Mouse (Mus musculus): ENCODE measurements around the gene Olfr549. TPM values are rescaled to one million over a fixed set of nuclear protein-coding genes. Genes with fewer than 3 reads are reported as not detected.

The Olfr549 gene
- not detected for total RNA-seq (2023)

DNA sequence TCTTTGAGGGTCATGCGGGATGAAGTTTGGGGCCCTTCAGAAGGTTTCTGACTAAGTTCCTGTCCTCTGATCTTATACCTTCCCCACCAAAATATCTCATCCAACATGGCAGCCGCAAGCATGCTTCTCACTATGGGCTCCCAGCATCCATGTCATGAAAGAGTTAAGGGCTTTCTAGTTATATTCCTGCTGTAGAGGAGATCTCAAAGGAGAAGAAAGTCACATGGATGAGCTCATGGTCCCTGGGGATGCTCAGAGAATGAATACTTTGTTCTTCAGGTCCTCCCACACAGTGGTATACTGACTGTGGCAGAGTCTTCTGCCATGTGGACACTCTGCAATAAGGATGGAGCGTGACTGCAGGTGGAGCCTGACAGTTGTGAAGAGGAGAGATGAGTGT is at the start of gene Olfr549:
Gene Olfr549, plus strand, starts transcription at position 301 of the 400 bp plus-strand sequence.

DNA sequence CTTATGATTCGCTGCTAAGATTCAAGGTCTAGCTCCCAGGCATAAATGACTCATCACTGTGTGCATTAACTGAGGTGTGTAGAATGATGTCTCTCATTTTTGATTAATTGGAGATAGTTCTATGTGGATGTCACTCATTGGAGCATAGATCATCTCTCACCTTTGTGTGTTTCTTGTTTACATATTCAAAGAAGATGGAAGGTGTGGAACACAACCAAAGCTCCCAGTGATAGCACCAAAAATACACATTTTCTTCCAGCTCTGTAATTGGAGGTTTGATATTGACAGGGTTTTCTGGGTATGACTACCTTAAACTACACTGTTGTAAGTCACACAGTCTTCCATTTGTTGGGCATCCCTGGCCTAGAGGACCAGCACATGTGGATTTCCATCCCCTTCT is 15.2 kb upstream of the Olfr549 start, which contains the start of gene Olfr547:
Gene Olfr547, plus strand, starts transcription at position 301 of the 400 bp plus-strand sequence.

DNA sequence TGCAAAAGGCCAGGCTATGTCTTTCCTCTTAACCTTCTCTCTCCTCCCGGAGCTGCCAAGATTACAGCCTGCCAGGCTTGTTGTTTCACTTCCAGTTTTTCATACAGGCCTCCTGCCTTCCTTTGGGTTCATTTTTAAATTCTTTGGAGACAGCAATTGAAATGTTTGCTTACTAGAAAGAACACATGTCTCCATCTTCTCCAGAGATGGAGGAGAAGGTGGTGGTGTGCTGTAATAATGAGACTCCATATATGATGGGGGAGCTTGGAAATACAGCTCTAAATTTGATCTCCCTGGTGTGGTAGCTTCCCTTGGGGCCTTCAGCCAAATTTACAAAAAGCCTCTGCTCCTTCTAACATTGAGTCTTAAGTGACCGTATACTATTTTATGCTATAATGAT is 9.1 kb upstream of the Olfr549 start, which contains the start of gene Olfr548-ps1:
Gene Olfr548-ps1, plus strand, starts transcription at position 301 of the 400 bp plus-strand sequence.

DNA sequence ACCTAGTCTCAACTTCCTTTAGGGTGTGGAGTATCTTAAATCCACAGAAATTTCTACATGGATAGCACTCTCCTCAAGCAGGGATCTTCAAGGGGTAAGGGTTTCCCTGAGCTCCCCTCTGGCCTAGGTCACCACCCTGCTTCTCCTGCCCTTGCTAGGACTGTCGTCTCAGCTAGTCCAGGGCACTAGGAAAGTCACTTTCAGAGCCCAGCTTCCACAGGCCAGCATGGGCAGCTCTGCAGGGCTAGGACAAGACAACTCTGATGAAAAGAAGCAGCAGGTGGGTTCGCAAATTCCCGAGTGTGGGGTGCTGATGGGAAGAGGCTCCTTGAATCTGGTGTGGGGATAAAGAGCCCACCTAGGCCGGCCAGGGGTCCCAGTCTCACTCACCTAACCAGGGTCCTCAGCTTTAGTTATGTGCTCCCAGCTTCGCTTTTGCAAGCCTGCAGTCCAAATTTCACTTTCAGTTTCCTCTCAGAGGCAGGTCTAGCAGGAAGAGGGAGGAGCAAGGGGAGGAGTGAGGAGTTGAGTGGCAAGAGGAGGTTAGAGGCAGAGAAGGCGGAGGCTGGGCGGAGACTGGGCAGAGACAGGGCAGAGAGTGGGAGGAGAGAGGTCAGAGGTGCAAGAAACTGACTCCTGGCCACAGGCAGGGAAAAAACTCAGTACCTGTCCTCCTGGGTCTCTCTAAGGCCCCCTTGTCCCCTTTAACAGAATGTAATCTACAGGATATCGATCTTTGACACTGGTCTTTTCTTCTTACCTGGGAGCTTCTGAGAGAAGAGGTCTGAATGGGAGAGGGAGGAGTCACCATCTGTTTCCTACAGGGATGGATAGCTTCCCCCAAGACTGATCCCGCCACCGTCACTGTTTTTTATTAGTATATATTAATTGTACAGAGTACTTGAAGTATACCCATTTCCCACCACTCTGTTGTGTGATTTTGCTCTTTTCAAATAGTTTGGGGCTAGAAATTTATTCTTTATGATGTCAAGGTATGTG is 15.6 kb downstream of the Olfr549 start, which contains the start of gene Trim21:
Gene Trim21, minus strand, starts transcription at position 488 of the 999 bp plus-strand sequence.

DNA sequence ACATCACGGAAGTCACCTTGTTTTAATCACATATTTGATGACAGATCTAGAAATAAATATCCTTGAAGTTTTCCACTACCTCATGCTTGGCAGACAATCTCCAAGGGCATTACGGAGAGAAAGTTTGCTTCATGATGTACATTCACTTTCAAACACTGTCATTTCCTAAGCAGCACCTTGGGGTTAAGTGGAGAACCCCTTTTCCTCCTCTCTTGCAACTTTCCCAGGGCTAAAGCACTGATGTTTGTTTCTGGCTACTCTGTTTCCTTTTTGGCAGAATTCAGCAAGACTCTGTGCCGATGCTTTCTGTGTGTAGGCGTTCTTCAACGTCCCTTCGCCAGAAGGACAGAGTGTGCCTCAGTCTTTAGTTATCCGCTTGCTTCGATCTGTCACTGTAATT is 21.5 kb downstream of the Olfr549 start, which contains the start of gene Olfr550:
Gene Olfr550, plus strand, starts transcription at position 301 of the 400 bp plus-strand sequence.

DNA sequence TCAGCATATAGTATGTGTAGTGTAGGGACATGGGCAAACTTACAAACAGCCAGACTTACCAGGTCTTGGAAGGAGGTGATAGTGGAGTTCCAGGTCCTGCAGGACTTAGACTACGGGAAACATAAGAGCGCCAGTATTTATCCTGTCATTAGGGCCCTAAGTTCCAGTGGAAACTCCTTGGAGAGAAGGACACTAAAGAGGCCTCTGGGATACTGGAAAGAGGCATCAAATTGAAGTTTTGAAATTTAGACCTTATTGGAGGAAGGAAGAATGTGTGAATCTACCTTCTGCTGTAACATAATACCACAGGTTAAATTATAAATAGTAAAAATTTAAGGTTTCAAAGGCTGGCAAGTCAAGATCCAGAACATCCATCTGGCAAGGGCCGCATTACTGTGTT is 42.1 kb downstream of the Olfr549 start, which contains the start of gene Olfr551:
Gene Olfr551, minus strand, starts transcription at position 101 of the 400 bp plus-strand sequence.

DNA sequence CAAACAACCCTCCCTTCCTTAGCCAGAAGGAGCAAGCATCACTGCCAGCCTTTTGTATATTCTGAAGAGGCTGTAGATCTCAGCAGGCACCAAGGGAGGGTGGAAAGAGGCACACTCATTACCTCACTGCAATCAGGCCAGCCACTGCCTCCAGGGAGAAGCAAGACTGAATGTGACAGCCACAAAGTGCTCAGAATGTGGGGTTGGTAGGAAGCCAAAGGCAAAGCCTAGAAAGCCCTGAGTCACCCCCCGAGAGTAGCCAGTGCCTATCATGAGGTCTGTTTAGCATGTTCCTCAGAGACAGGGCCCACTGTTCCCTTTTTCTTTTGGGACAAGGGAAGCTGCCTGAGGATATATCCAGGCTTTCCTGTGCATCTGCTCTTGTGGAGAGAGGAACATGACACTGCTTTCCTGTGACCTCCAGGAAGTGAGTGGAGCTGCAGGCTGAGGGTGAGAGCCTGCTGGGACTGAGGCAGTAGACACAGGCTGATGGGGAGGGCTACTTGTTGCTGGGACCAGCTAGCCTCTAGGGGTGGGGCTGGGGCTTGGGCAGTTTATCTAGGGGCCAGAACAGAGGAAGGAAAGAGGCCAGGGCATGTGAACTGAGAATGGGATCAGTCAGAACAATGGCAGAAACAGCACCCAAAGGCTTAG is 47.8 kb downstream of the Olfr549 start, which contains the start of gene Olfr552:
Gene Olfr552, plus strand, starts transcription at position 393 of the 654 bp plus-strand sequence.

Other genes with a start within 250 kb of the Olfr549 start
- gene Rrm1, start 108.2 kb upstream of the Olfr549 start, total RNA-seq (2023) = 34.5 TPM
- not detected for gene Olfr543, start 68.2 kb upstream of the Olfr549 start, total RNA-seq (2023)
- not detected for gene Olfr544, start 61.6 kb upstream of the Olfr549 start, total RNA-seq (2023)
- not detected for gene Olfr545, start 50.3 kb upstream of the Olfr549 start, total RNA-seq (2023)
- gene Olfr547, start 15.1 kb upstream of the Olfr549 start, total RNA-seq (2023) = not detected
- gene Olfr548-ps1, start 9.0 kb upstream of the Olfr549 start, total RNA-seq (2023) = not detected
- gene Trim21, start 15.6 kb downstream of the Olfr549 start, total RNA-seq (2023) = 43.3 TPM
- gene Olfr550, start 21.6 kb downstream of the Olfr549 start, total RNA-seq (2023) = not detected
- gene Olfr551, start 42.0 kb downstream of the Olfr549 start, total RNA-seq (2023) = not detected
- not detected for gene Olfr552, start 47.9 kb downstream of the Olfr549 start, total RNA-seq (2023)
- not detected for gene Olfr553, start 68.3 kb downstream of the Olfr549 start, total RNA-seq (2023)
- not detected for gene Olfr554, start 88.6 kb downstream of the Olfr549 start, total RNA-seq (2023)
- not detected for gene Olfr555, start 109.0 kb downstream of the Olfr549 start, total RNA-seq (2023)
- not detected for gene Olfr556, start 115.0 kb downstream of the Olfr549 start, total RNA-seq (2023)
- gene Trim68, start 137.5 kb downstream of the Olfr549 start, total RNA-seq (2023) = 14.1 TPM
- gene Olfr557, start 146.0 kb downstream of the Olfr549 start, total RNA-seq (2023) = not detected
- gene Olfr558, start 152.3 kb downstream of the Olfr549 start, total RNA-seq (2023) = not detected
- not detected for gene Olfr33, start 169.2 kb downstream of the Olfr549 start, total RNA-seq (2023)
- not detected for gene Olfr559, start 177.6 kb downstream of the Olfr549 start, total RNA-seq (2023)
- not detected for gene Olfr560, start 209.5 kb downstream of the Olfr549 start, total RNA-seq (2023)
- gene Olfr78, start 209.6 kb downstream of the Olfr549 start, total RNA-seq (2023) = not detected
- not detected for gene Olfr561, start 221.4 kb downstream of the Olfr549 start, total RNA-seq (2023)

Data from CD8-positive naive resting alpha-beta T cell, adult 57 days (primary cell).